Mouse (Mus musculus): ENCODE results near the gene Snd1.

DNA sequence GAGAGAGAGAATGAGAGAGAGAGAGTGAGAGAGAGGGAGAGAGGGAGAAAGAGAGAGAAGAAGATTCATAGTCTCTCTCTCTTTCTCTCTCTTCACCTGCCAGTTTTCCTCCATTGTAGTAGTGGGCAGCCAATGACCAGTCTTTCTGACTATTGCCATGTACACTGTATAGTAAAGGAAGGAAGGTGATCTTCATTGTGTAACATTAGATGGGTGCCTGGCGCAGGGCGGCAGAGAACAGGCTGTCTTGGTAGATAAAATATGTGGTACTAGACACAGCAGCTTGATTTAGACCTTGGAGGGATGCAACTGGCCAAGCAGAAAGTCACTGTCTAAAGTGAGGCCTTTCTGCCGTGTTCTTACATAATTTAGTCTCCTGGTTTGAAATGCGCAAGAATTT lies 139.9 kb downstream of the Snd1 start:
- TF ChIP-seq CTCF (IDR thresholded peaks at IDR 0.05; ENCODE audit: low read depth) (no peak), EP300 (IDR thresholded peaks at IDR 0.05; ENCODE audit: low read depth) (no peak)

All from liver, embryonic 14.5 days (tissue).